Mouse (Mus musculus) CD4-positive, CD25-positive, alpha-beta regulatory T cell, adult 4 months (primary cell): ENCODE measurements around the gene Tmed2. TPM values are rescaled to one million over a fixed set of nuclear protein-coding genes. Genes with fewer than 3 reads are reported as not detected.
A peak's percentile ranks its signal among the peaks of the same experiment; 100 is the strongest.
"Not testable (repeated sequence)": the region's sequence is repeated elsewhere in the genome, so short reads cannot be mapped to it uniquely, and the experiment has no call there.

Experiments used
- ATAC-seq: one replicate; pipeline ENCODE4 v1.8.0; 2017
- polyA plus RNA-seq, 2 experiments: library from polyadenylated mRNA; unstranded; fragments of 100-300 nt; shearing (Covaris generic); gene quantifications; one replicate each; pipeline ENCODE4 v1.2.1; 2017

Gene Tmed2
- polyA plus RNA-seq, 2 experiments from 2014 or later: 35.7 to 51.2 TPM

DNA sequence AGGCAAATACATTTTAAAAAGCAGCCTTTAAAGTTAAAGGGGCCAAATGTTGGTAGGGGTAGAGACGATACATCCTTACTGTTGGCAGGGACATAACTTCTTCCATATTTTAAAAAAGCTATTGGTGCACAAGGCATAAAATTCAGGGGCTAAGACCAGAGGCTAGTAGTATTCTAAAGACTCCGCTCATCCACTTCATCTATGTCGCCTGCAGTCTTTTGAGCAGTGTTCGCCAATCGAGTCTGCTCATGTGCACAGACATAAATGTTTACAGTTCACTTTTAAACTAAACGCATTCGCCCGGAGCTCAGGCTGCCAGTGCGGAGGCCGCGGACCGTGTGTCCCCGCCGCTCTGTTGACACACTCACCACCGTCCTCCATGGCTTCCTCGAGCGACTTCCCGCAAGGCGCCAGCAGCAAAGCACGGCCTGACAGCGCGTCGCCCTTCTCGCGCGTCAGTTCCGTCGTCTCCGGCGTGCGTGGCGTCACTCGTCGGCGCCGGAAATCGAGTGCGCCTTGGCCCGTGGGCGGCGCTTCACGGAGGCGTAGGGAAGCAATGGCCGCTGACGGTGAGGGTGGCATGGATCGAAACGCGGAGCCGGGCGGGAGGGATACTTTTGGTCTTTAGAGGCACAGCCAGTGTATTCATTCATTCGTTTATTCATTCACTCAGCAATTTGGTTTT, 38.3 kb downstream of the Tmed2 start, which contains the start of the genes Eif2b1 and Gtf2h3:
Gene Eif2b1 (minus strand): TSS at position 499 of the 685 bp plus-strand sequence.
Gene Gtf2h3 (plus strand): TSS at position 508 of the 685 bp plus-strand sequence.
- ATAC-seq: peak; percentile 98

DNA sequence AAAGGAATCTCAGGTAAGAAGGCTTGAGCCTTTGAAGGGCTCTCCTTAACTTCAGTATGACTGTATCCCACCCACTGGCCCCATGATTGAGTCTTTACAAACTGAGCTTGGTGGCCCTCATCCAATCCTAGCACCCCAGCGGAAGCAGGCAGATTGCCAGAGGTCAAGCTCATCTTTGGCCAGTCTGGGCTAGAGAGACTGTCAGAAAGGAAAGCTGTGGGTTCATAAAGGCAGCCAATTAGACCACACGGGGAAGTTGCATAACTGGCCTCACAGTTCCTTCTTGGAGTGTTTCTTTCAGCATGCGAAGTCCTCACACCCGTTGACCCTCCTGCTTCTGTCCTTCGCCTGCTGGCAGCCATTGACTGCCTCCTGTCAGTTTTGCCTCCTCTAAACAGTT, 42.0 kb downstream of the Tmed2 start:
- no peak for ATAC-seq

DNA sequence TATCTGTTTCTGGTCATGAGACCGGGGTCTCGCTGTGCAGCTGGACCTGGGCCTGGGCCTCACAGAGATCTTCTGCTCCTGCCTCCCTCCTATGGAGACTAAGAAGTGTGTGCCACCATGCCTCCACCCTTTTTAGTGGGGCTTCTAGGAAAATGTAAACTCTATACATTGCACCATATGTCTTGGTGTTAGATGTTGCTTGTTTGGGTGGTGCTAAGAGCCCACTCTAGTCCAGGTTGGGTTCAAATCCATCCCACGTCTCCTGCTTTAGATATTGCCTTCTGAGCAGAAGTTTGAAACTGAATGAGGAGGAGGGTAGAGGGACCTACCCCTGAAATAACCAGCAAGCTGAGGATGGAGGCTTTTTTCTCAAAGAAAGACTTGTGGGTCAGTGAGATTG, 52.3 kb downstream of the Tmed2 start:
- no peak for ATAC-seq

DNA sequence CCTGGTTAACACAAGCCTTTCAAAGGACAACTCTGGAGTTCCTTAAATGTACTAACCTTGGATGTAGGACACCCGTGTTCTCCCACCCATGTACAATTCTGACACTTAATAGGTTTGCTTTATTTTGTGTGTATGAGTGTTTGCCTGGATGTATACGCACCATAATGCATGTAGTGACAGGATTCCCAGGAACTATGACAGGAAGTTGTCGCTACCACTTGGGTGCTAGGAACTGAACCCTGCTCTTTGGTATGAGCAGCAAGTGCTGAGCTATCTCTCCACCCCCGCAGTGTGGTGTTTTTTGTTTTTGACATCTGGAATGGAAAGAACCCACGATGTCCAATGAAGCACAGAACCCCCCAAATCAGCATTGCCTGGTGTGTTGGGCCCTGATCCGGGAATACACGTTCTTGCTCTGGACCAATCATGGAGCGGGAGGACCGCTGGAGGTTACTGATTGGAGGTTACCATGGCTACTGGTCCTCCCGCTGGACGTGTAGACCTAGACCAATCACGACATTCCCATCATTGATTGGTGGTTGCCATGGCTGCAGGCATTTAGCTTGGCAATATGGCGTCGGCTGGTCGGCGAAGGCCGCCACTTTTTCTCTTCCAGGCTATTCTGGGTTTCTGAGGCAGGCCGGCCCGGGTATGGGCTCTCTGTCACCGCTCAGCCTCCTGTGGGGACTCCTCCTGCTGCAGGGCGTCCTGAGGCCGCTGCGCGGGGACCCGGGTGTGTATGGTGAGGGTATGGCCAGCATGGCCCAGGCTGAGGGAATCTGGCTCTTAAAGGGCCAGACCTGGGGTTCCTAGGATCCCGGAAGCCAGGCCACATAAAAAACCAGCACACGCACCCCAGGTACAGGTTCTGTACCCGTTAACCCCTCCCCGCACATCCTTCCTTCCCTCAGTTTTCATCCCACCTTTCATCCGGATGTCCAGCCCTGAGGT, 58.0 kb downstream of the Tmed2 start:
- peak; percentile 96 for ATAC-seq

DNA sequence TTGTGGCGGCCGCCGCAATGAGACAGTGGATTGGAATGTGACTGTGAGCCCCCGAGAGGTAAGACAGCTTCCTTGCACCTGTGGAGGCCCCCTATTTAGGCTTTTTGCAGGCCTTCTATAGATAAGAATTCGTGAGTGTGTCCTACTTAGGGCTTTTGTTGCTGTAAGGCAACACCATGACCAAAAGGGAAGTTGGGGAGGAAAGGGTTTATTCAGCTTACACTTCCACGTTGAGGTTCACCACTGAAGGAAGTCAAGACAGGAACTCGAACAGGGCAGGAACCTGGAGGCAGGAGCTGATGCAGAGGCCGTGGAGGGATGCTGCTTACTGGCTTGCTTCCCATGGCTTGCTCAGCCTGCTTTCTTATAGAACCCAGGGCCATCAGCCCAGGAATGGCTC, 59.2 kb downstream of the Tmed2 start:
- ATAC-seq: not testable (repeated sequence)

Other genes starting within 250 kb of the Tmed2 start
- gene Mphosph9, start 212.7 kb upstream of the Tmed2 start, polyA plus RNA-seq: 10 to 100 TPM; 16.8 to 18.6 TPM
- gene 2810006K23Rik, start 212.6 kb upstream of the Tmed2 start, polyA plus RNA-seq: 10 to 100 TPM; 12.0 to 16.5 TPM
- gene Cdk2ap1, start 177.6 kb upstream of the Tmed2 start, polyA plus RNA-seq: 10 to 100 TPM; 10.1 to 13.1 TPM
- 100 to 1,000 TPM; 163 to 182 TPM for gene Sbno1, start 114.7 kb upstream of the Tmed2 start, polyA plus RNA-seq
- gene Kmt5a, start 100.8 kb upstream of the Tmed2 start, polyA plus RNA-seq: 10 to 100 TPM; 19.8 to 19.9 TPM
- gene Rilpl2, start 62.3 kb upstream of the Tmed2 start, polyA plus RNA-seq: 10 to 100 TPM; 51.3 to 54.0 TPM
- 10 to 100 TPM in 1 of 2 experiments, 1 to 10 TPM in 1; 4.7 to 14.2 TPM for gene Snrnp35, start 57.6 kb upstream of the Tmed2 start, polyA plus RNA-seq
- 1 to 10 TPM in 1 of 2 experiments, under 1 TPM in 1; 0.62 to 1.1 TPM for gene Rilpl1, start 9.3 kb upstream of the Tmed2 start, polyA plus RNA-seq
- 10 to 100 TPM; 17.2 to 22.9 TPM for gene Ddx55, start 12.2 kb downstream of the Tmed2 start, polyA plus RNA-seq
- gene Eif2b1, start 38.4 kb downstream of the Tmed2 start, polyA plus RNA-seq: 10 to 100 TPM; 45.0 to 45.7 TPM
- gene Gtf2h3, start 38.4 kb downstream of the Tmed2 start, polyA plus RNA-seq: 10 to 100 TPM; 57.1 to 69.8 TPM
- 10 to 100 TPM; 31.0 to 57.7 TPM for gene Atp6v0a2, start 87.9 kb downstream of the Tmed2 start, polyA plus RNA-seq
- gene Dnah10, start 184.4 kb downstream of the Tmed2 start, polyA plus RNA-seq: under 1 TPM in 1 of 2 experiments, not detected in 1; 0.10 TPM